Mouse (Mus musculus): ENCODE measurements at regions not wholly inside any gene's neighbourhood (a gene's known extent, or its start where the extent isn't known, plus 50 kb on each side); places are given as distances from the start of the nearest gene placed in this dataset.

DNA sequence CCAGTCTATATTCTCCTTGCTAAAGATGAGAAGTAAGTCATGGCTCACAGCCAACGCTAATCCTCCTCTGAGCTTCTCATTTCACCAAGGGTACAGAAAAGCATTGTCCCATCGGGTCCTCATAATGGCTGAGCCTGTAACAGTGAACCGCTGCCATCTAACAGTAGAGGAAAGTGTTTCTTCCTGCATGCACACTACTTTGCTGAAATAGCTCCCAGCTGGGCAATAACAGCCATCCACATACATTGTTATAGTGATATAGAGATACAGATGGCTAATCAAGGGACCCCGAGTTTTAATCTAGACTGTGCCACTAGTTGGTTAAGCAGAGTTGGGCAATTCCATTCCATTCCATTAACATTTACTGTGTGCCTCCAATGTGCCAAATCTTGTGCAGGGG lies 492.2 kb upstream of the Adam5 start:
- TF ChIP-seq CTCF (conservative IDR thresholded peaks at IDR 0.05; ENCODE audit: insufficient read depth, insufficient read length, low read depth, low read length) (no peak), POLR2A (IDR thresholded peaks at IDR 0.05; ENCODE audit: low read depth, low read length) (no peak)

All from kidney, adult 2 months (tissue).